Mouse (Mus musculus) liver (tissue): Measurements from ENCODE around the gene Ly6g6e.

Source experiments
- DNase-seq: peaks from one replicate; pipeline ENCODE4 v3.0.0-alpha.2; 2020; ENCODE audit warnings: mixed read lengths

Ly6g6e gene

DNA sequence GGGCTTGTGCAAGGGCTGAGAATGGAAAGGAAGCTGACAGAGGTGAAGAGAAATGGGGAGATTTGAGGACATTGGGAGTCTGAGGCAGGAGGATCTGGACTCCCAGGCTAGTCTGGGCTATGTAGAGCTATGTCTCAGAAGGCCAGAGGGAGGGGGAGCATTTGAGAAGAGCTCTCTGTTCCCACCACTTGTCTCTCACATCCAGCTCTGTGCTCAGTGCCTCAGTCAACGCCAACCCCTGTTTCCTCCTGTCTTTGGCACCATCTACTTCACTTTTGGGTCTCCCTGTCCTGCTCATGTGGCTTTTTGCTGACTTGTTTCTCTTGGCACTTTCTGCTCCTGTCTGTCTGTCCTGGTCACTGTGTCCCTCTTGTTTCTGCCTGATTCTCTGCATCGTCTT is 583 bp downstream of the Ly6g6e start:
- no peak for DNase-seq

- DNase-seq, result peak; percentile 45
Observed at GRCm38 (mm10) chr17:35077786-35078233, 1.1 kb downstream of the Ly6g6e start, which contains the start of gene Ly6g6d. Ly6g6d (minus strand) TSS chr17:35078065.

GRCm38 (mm10) chr17:35079778-35080177 is 3.1 kb downstream of the Ly6g6e start:
- peak; percentile 85 for DNase-seq

GRCm38 (mm10) chr17:35080248-35080647 is 3.5 kb downstream of the Ly6g6e start:
- no peak for DNase-seq

DNA sequence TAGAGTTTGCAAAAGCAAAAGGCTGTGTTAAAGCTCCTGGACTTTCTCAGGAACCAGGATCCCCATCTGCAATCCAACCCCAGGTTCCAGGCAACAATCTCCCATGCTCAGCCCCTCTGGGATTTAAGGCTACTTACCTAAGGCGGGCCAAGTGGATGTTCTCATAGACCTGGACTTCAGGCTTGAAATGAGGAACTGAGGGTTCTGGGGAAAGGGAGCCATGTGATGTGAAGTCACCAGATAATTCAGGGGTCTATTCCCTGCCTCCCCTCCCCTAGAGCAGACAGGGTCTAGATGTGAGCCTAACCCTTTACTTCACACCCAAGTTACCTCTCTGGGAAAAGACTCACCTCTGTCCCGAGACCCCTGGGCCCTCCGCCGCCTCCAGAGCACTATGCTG is 4.0 kb downstream of the Ly6g6e start:
- DNase-seq, result no peak

DNA sequence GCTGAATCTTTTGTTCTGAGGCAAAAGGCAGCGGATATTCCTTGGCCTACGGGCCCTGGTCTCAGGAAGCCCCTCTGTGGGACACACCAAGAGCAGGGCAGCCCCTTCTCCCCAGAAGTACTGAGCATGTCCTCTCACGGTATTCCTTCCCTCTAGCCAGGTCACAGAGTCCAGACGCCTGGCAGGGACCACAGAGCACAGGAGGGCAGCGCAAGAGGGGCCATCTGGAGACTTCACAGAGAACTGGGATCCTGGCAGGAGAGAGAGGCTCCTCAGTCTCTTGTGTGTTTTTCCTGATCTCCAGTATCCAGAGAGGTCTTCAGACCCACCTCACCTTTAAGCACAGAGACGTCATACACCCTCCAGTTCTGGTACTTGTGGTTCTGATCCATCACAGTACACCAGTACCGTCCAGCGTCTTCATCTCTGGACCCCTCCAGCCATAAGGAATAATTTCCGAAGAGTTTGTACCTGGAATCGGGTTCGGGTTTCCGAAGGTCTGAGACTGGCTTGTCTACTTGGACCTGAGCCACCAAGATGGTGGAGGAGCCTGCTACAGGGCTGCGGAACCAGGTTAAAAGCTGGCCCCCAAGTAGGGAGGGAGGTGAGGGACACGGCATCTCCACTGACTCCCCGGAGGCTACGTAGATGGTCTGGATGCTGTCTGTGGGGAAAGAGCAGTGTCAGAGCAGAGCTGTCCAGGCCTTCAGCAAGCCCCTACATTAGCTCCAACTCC is 6.3 kb downstream of the Ly6g6e start:
- DNase-seq, result no peak

- no peak for DNase-seq
Observed at GRCm38 (mm10) chr17:35083929-35084497, 7.3 kb downstream of the Ly6g6e start.

DNA sequence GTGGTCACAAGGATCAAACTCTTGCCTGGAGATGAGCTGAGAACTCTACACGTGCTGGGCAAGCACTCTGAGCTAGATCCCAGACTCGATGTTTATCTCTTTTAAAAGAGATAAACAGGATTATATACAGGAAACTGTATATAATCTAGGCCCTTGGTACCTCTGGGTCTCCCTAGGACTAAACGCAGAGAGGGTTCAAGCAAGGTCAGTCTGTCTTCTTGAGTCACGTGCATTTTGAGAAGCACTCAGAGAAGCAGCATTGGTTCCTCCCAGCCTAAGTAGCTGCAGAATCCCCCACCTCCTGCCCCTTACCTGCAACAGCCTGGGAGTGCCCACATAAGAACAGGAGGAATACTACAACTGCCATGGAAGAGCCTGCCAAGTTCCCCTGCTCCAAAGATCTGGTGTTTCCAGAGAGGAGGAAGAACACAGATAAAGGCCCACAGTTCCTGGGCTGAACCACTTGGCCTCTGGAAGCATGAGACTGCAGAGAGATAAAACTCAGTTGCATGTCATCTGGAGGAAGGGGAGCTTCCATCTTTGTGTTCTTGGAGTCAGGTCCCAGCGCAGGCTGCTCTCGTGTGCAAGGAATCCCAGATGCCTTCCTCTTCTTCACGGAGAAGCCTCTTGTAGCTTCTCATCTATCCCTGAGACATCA is 8.6 kb downstream of the Ly6g6e start, which contains the start of gene Ly6g6f:
Gene Ly6g6f, minus strand, starts transcription at position 403 of the 658 bp plus-strand sequence.
- no peak for DNase-seq

DNA sequence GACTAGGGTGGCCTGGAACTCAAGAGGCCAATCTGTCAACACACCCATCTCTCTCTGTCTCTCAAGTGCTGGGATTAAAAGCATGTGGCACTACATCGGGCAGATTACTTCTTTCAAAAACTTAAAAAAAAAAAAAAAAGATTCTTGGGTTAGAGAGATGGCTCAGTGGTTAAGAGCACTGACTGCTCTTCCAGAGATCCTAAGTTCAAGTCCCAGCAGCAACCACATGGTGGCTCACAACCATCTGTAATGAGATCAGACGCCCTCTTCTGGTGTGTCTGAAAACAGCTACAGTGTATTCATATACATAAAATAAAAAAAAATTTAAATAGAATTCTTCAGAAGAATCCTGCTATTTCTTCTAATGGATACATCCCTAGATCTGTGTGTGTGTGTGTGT is 11.4 kb downstream of the Ly6g6e start:
- no peak for DNase-seq

GRCm38 (mm10) chr17:35088825-35089644 is 12.3 kb downstream of the Ly6g6e start, which contains the start of gene Abhd16a:
Abhd16a (plus strand) TSS chr17:35089263.
- peak; percentile 94 for DNase-seq

DNA sequence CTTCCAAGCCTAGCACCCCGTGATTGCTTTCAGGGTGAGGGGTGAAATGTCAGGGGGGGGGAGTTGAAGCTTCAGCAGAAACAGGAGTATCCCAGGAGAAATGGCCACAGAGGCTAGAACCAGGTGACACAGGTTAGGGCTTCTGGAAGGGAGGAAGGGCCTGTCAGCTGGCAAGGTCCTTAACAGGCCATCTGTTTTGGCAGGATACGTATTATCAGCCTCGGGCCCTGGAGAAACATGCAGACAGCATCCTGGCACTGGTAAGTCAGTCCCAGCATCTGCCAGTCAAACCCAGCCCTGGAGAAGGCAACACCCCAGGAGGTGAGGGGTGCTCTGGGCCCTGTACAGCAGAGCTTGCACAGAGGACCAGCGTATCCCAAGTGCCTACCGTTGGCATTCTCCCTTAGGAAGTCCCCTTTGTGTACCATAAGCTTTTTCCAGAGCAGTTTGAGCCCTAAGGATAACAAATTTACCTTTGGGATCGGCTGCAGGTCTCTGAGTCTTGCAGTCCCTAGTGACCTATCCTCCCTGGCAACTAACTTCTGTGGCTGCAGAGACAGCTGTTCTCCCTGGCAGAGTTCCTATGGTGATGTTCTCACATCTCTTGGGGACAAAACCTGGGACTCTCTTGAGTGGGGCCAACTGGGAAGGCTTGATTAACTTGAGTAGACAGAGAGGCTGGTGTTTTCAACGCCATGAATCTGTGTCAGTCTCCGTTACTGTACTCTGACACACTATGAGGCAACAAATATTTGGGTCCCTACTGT is 13.6 kb downstream of the Ly6g6e start:
- DNase-seq, result peak; percentile 68

- no peak for DNase-seq
Observed at GRCm38 (mm10) chr17:35092403-35093198, 15.9 kb downstream of the Ly6g6e start.

GRCm38 (mm10) chr17:35094475-35095365 is 18.0 kb downstream of the Ly6g6e start:
- DNase-seq, result no peak

DNA sequence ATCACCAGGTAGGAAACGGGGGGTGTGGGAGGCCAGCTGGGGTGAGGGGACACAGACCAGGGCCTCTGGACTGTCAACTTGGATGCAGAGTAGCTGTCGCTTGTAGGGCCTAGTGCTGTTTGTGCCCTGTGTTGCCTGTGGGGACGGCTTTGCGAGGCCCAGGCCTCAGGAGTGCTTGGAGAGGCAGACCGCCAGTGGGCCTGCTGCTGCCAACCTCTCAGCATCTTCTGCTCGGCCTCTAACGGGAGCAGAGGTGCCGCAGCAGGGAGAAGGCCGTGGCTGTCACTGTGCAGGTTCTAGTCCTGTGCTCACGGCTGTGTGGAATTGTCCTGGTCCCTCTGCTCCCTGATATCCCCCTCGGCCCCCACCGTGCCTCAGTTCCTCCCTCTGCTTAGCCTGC is 19.9 kb downstream of the Ly6g6e start:
- no peak for DNase-seq

DNA sequence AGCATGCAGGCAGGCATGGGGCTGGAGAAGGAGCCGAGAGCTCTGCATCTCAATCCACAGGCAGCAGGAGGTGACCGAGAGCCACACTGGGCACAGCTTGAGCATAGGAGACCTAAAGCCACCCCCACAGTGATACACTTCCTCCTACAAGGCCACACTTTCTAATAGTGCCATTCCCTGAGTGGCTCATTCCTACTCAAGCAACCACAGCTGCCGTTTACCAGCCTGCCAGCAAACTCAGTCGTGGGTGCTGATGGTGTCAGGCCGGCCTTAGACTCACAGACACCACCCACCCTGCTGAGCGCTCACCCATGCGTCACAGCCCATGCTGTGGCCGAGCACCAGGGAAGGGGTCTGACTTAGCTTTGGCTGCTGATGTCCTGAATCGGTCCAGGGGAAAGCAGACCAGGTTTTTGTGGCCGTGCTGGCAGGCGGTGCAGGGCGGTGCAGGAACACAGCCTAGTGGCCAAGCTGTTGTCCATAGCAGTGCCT is 20.5 kb downstream of the Ly6g6e start:
- DNase-seq, result no peak

DNA sequence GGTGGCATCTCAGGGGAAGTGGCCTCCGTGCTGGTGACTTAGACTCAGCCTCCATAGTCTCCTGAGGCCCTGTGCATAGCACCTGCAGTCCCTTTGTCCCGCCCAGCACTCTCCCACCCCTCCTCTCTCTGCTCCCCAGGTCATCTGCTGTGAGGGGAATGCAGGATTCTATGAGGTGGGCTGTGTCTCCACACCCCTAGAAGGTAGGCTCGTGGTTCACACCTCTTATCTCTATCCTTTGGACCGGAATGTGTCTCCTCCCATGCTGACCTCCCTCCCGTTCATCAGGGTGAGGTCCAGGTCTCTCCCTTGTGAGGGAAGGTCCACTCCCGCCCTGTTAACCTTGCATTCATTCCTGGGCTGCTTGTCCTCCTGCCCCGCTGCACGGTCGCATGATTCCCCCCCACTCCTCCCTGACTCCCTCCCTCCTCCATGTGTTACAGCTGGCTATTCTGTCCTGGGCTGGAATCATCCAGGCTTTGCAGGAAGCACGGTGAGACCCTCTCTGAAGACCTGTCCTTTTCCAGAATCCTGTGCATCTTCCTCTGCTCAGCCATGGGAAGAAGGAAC is 23.6 kb downstream of the Ly6g6e start:
- DNase-seq, result no peak

DNA sequence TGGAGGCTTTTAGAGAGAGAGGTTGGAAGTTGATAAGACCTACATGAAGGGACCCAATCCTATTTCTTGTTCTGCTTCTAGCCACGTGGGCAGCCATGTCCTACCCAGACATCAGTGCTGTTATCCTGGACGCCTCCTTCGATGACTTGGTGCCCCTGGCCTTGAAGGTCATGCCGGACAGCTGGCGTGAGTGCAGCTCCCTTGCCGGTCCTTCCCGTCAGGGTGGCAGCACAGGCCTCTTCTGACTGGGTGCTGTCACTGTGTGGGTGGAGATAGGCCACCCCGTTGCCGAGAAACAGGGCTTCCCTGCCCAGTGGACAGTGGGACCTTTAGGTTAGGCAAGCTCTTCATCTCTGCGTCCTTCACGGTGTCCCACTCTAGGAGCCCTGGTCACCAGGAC is 24.5 kb downstream of the Ly6g6e start:
- no peak for DNase-seq

GRCm38 (mm10) chr17:35102299-35102698 is 25.6 kb downstream of the Ly6g6e start:
- no peak for DNase-seq

- no peak for DNase-seq
Observed at GRCm38 (mm10) chr17:35103221-35103690, 26.6 kb downstream of the Ly6g6e start.
